ENCODE assay signal across 23 mouse cellular contexts in genomic region chr10:99385854-99386253, GRCm38 (mm10).
DNase-seq lines count a peak whose midpoint lies in the region; ATAC-seq and TF ChIP-seq lines count a peak whose summit lies in the region.
"Had no signal": no experiment of that assay in that cellular context is flagged by ENCODE, and none has a peak within 500 bp of the region (broad histone marks: within the 10 kb centered on the region; RNA-seq: fewer than 3 reads in every experiment).

No protein-coding gene starts in this region.

- peaks cover 4% of the 10 kb centered on the region; the same call in 1 of the 2 replicates for H3K4me1 ChIP-seq in spleen, adult 2 months (ENCODE audit: control insufficient read depth, insufficient read depth, insufficient read length)
- H3K4me1 ChIP-seq in kidney, embryonic 16.5 days (ENCODE audit: insufficient read depth, low read length) = peaks cover 3% of the 10 kb centered on the region; the same call in 1 of the 2 replicates
- H3K4me1 ChIP-seq: hindbrain, embryonic 15.5 days; lung, embryonic 15.5 days; midbrain, embryonic 15.5 days; neural tube, embryonic 12.5 days had no signal

- H3K9me3 ChIP-seq in kidney, embryonic 16.5 days (ENCODE audit: low read length) = no peaks in the 10 kb centered on the region
- H3K9me3 ChIP-seq: embryonic facial prominence, embryonic 13.5 days; hindbrain, embryonic 15.5 days; lung, embryonic 15.5 days; midbrain, embryonic 15.5 days; neural tube, embryonic 12.5 days had no signal

- TF ChIP-seq CTCF in spleen, adult 2 months (IDR thresholded peaks at IDR 0.05; ENCODE audit: extremely low read depth, insufficient read depth, insufficient read length, insufficient replicate concordance) = no peak

- WGBS in spleen, adult 2 months = 23% methylated on average over 6 of the region's 6 CpGs
- 64% methylated on average over 6 of the region's 6 CpGs for WGBS in kidney, embryonic 16.5 days

- H3K36me3 ChIP-seq in spleen, adult 2 months (ENCODE audit: control insufficient read depth, insufficient read depth, low read length) = no peaks in the 10 kb centered on the region
- H3K36me3 ChIP-seq in kidney, embryonic 16.5 days (ENCODE audit: insufficient read depth, low read length) = no peaks in the 10 kb centered on the region
- H3K36me3 ChIP-seq: embryonic facial prominence, embryonic 13.5 days; G1E; hindbrain, embryonic 15.5 days; lung, embryonic 15.5 days; midbrain, embryonic 15.5 days; neural tube, embryonic 12.5 days had no signal

- H3K27me3 ChIP-seq in spleen, adult 2 months (ENCODE audit: control insufficient read depth, insufficient read depth, low read length) = no peaks in the 10 kb centered on the region
- H3K27me3 ChIP-seq in kidney, embryonic 16.5 days (ENCODE audit: insufficient read depth, low read length) = no peaks in the 10 kb centered on the region
- H3K27me3 ChIP-seq: hindbrain, embryonic 15.5 days; lung, embryonic 15.5 days; midbrain, embryonic 15.5 days; neural tube, embryonic 12.5 days had no signal

- ATAC-seq in hematopoietic stem cell, adult 5-6 weeks (replicated peaks in 1 of 2; ENCODE audit: insufficient read depth in 1 of 2, low FRiP score in 2 of 2, low TSS enrichment in 1 of 2, low read depth in 1 of 2, poor library complexity in 2 of 2, severe bottlenecking in 2 of 2) = peak; percentile 55 to 76; a peak in 2 of 4 replicates
- no peak for ATAC-seq in kidney, embryonic 16.5 days (ENCODE audit: low FRiP score, low TSS enrichment)
- ATAC-seq: forebrain, postnatal 0 days; midbrain, embryonic 15.5 days had no signal

- no peak overlapping the region for H3K4me3 ChIP-seq in spleen, adult 2 months (ENCODE audit: extremely low read depth, insufficient read depth, insufficient read length)
- no peak overlapping the region for H3K4me3 ChIP-seq in kidney, embryonic 16.5 days (ENCODE audit: low read length)
- H3K4me3 ChIP-seq: embryonic facial prominence, embryonic 13.5 days; gastrocnemius, adult 2 months; hindbrain, embryonic 15.5 days; lung, embryonic 15.5 days; midbrain, embryonic 15.5 days; neural tube, embryonic 12.5 days had no signal

- H3K4me2 ChIP-seq in kidney, embryonic 16.5 days (replicated peaks; ENCODE audit: low read depth, low read length) = no peak overlapping the region
- H3K4me2 ChIP-seq: embryonic facial prominence, embryonic 13.5 days; hindbrain, embryonic 15.5 days; liver, embryonic 11.5 days; lung, embryonic 15.5 days; midbrain, embryonic 15.5 days; neural tube, embryonic 12.5 days had no signal

- no peak overlapping the region for H3K9ac ChIP-seq in kidney, embryonic 16.5 days (replicated peaks; ENCODE audit: low read length)
- H3K9ac ChIP-seq: embryonic facial prominence, embryonic 13.5 days; forebrain, postnatal 0 days; hindbrain, embryonic 15.5 days; lung, embryonic 15.5 days; midbrain, embryonic 15.5 days; neural tube, embryonic 12.5 days had no signal

- H3K27ac ChIP-seq in spleen, adult 2 months (ENCODE audit: insufficient read depth, low read length) = no peak overlapping the region
- no peak overlapping the region for H3K27ac ChIP-seq in kidney, embryonic 16.5 days (ENCODE audit: low read length)
- H3K27ac ChIP-seq: embryonic facial prominence, embryonic 13.5 days; gastrocnemius, adult 2 months; hindbrain, embryonic 15.5 days; lung, embryonic 15.5 days; midbrain, embryonic 15.5 days; neural tube, embryonic 12.5 days had no signal

- TF ChIP-seq POLR2A in spleen, adult 2 months (IDR thresholded peaks at IDR 0.05; ENCODE audit: low read depth, low read length) = no peak

- peak; percentile 21 to 47 for DNase-seq in spleen, adult 2 months (ENCODE audit: low read depth in 1 of 2, low spot score in 2 of 2)
- no peak for DNase-seq in spleen, postnatal 14 days (ENCODE audit: low spot score in 2 of 2)
- peak; percentile 83 for DNase-seq in naive thymus-derived CD4-positive, alpha-beta T cell, adult 2 months (ENCODE audit: low read depth)
- peak; percentile 19 to 30 for DNase-seq in thymus, postnatal 36 days
- no peak for DNase-seq in layer of hippocampus, adult 18-20 months (ENCODE audit: low spot score in 2 of 2)
- no peak for DNase-seq in liver
- DNase-seq: adrenal gland, postnatal 10 days; cerebellum, adult 11-12 months; forebrain, postnatal 0 days; gastrocnemius, adult 2 months; heart, postnatal 14 days; kidney, adult 18-20 months; kidney, postnatal 4 days; right cerebral cortex, postnatal 14 days had no signal

Comparison
In these comparisons a context has a peak if more than half of its experiments do, and no peak if none do; other contexts are left out.
1. DNase-seq: peak in spleen, adult 2 months (2 of 2), naive thymus-derived CD4-positive, alpha-beta T cell, adult 2 months (single experiment) and thymus, postnatal 36 days (2 of 2); none in spleen, postnatal 14 days (0 of 2), layer of hippocampus, adult 18-20 months (0 of 2) and liver (single experiment).